Mouse (Mus musculus) adipose tissue, adult 10 weeks (tissue): Measurements from ENCODE around the gene Atrip. TPM values are rescaled to one million over a fixed set of nuclear protein-coding genes. Genes with fewer than 3 reads are reported as not detected.

Source experiments
- polyA plus RNA-seq: library from polyadenylated mRNA; stranded (reverse); fragments of 350-450 nt; fragmentation: Illumina TruSeq; extraction: RNeasy Lipid Tissue Mini Kit (QIAGEN cat#74804); gene quantifications from one replicate; pipeline ENCODE4 v1.2.3, GENCODE M21; 2014; ENCODE audit warnings: low read depth, low replicate concordance

Gene Atrip
- polyA plus RNA-seq = 10.4 TPM

GRCm38 (mm10) chr9:109073661-109074573 is at the start of gene Atrip:
Gene Atrip, minus strand, starts transcription at chr9:109074124.

GRCm38 (mm10) chr9:109095137-109095982 is 21.4 kb upstream of the Atrip start, which contains the start of gene Plxnb1:
Gene Plxnb1, plus strand, starts transcription at chr9:109095389.

DNA sequence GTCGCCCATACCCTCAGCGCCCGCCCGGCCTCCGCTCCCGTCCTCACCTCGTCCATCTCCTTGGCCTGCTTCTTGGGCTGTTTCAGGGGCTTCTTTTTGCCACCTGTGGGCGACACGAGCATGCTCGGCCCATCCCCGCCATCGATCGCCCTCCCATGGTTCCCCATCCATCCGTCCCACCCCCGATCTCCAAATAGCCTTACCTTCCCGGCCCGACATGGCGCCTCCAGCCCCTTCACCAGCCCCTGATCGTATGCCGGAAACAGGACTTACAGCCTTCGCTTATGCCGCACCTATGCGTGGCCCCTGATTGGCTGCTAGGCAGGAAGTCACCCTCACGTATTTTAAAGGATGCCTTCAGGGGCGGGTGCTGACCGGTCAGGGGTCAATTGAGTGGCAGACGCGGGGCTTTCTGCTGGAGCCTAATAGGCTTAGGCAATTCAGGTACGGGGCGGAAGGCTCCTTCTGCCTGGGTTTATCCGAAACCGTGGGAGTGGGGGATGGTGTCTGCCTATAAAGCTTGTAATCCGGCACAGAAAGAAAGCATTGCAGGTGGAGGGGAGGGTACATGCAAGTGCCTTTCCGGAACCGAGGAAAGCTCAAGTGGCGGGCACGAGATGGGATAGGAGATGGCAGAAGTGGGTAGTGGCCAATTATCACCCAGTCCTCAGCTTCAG is 8.3 kb upstream of the Atrip start, which contains the start of the genes Ccdc51 and Tma7:
TSS of gene Ccdc51 (plus strand) at position 370 of the 677 bp plus-strand sequence.
TSS of gene Tma7 (minus strand) at position 464 of the 677 bp plus-strand sequence.

DNA sequence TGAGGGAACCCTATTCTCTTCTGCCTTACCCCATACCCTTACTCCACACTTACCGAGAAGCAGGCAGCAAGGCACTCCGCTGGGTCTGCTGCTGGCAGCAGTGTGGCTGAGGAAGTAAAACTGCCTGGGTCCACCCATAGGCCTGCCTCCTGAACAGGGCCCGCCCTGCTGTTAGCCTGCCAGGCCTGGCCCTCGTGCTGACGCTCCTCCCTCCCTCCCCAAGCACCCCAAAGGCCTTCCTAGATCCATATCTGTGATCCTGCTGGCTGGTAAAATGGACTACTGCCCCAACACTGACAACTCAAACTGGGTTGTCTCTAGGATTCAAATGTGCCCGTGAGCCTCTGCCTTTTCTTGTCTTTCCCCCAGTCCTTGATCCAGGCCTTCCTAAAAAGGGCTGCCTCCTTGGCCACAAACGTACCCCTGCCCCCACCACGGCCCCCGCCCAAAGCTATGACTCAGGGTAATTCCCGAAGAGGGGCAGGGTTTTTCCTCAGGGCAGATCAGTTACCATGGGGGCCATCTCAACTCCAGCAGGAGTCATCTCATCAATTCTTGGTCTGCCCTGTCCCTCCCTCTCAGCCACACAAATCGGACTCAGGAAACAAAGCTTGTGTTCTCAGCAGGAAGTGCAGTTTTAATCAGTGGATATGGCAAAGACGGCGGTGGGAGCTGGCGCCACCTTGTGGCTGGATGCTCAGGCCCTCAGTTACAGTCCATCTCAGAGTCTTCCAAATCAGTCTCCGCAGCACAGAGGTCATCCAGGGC is 14.6 kb downstream of the Atrip start, which contains the start of gene Trex1:
TSS of gene Trex1 (minus strand) at position 599 of the 768 bp plus-strand sequence.

GRCm38 (mm10) chr9:109038086-109038895 is 35.6 kb downstream of the Atrip start, which contains the start of gene Shisa5:
Gene Shisa5, plus strand, starts transcription at chr9:109038565.

Other genes starting within 250 kb of the Atrip start
- gene Celsr3, start 247.8 kb downstream of the Atrip start, polyA plus RNA-seq = 0.14 TPM
- 7.9 TPM for gene Slc26a6, start 220.8 kb downstream of the Atrip start, polyA plus RNA-seq
- gene Tmem89, start 159.5 kb downstream of the Atrip start, polyA plus RNA-seq = 3.0 TPM
- 159 TPM for gene Uqcrc1, start 137.5 kb downstream of the Atrip start, polyA plus RNA-seq
- gene Col7a1, start 120.5 kb downstream of the Atrip start, polyA plus RNA-seq = 15.2 TPM
- 1.5 TPM for gene Ucn2, start 88.1 kb downstream of the Atrip start, polyA plus RNA-seq
- 23.7 TPM for gene Pfkfb4, start 82.3 kb downstream of the Atrip start, polyA plus RNA-seq
- 103 TPM for gene Shisa5, start 35.6 kb downstream of the Atrip start, polyA plus RNA-seq
- 17.6 TPM for gene Trex1, start 14.4 kb downstream of the Atrip start, polyA plus RNA-seq
- 7.0 TPM for gene Ccdc51, start 8.4 kb upstream of the Atrip start, polyA plus RNA-seq
- 214 TPM for gene Tma7, start 8.5 kb upstream of the Atrip start, polyA plus RNA-seq
- gene Plxnb1, start 21.3 kb upstream of the Atrip start, polyA plus RNA-seq = 10.7 TPM
- not detected for gene Fbxw21, start 87.9 kb upstream of the Atrip start, polyA plus RNA-seq
- gene Fbxw13, start 121.9 kb upstream of the Atrip start, polyA plus RNA-seq = not detected
- gene Fbxw20, start 160.6 kb upstream of the Atrip start, polyA plus RNA-seq = not detected
- not detected for gene Fbxw14, start 213.6 kb upstream of the Atrip start, polyA plus RNA-seq